Mouse (Mus musculus) heart, postnatal 0 days (tissue): ENCODE data around the gene Hs3st6. TPM values are rescaled to one million over a fixed set of nuclear protein-coding genes. Genes with fewer than 3 reads are reported as not detected.

ENCODE experiments used
- ATAC-seq: fragments of 200-750 bp; cut with Nextera tagmentation; 2 replicates; pipeline ENCODE4 v1.8.0; 2017; ENCODE audit warnings: low read depth, moderate number of reproducible peaks, moderate library complexity; ENCODE audit not compliant: insufficient read depth
- DNase-seq: peaks from one replicate; pipeline ENCODE4 v3.0.0-alpha.2; 2016; ENCODE audit warnings: low spot score
- H3K27ac ChIP-seq: fragments of 300-500 bp; sonication (generic); 2 replicates; pipeline ENCODE4 v1.5.1; 2014; ENCODE audit warnings: low read depth, mild to moderate bottlenecking
- H3K27me3 ChIP-seq: fragments of 300-500 bp; sonication (generic); 2 replicates; pipeline ENCODE4 v1.6.1; 2014; ENCODE audit warnings: low read length, mixed read lengths; ENCODE audit not compliant: control insufficient read depth, insufficient read depth
- H3K36me3 ChIP-seq: fragments of 300-500 bp; sonication (generic); replicated peaks from 2 replicates; pipeline ENCODE4 v1.6.1; 2014; ENCODE audit warnings: low read length, mixed read lengths; ENCODE audit not compliant: control insufficient read depth, insufficient read depth
- H3K4me1 ChIP-seq: fragments of 300-500 bp; sonication (generic); 2 replicates; pipeline ENCODE4 v1.6.1; 2014; ENCODE audit warnings: antibody characterized with exemption; ENCODE audit not compliant: control insufficient read depth, insufficient read depth
- H3K4me2 ChIP-seq: fragments of 300-500 bp; sonication (generic); 2 replicates; pipeline ENCODE4 v1.6.1; 2014; ENCODE audit warnings: low read depth, mild to moderate bottlenecking, low read length, moderate library complexity
- H3K4me3 ChIP-seq: fragments of 300-500 bp; sonication (generic); 2 replicates; pipeline ENCODE4 v1.5.1; 2014; ENCODE audit warnings: low read depth, low read length
- H3K9ac ChIP-seq: fragments of 300-500 bp; sonication (generic); replicated peaks from 2 replicates; pipeline ENCODE4 v1.6.1; 2014; ENCODE audit warnings: low read depth, low read length, mixed read lengths
- H3K9me3 ChIP-seq: fragments of 300-500 bp; sonication (generic); replicated peaks from 2 replicates; pipeline ENCODE4 v1.6.1; 2016; ENCODE audit warnings: low read length; ENCODE audit not compliant: control insufficient read depth
- CTCF ChIP-seq: IDR thresholded peaks from 2 replicates; pipeline ENCODE4 v1.5.1; 2016; ENCODE audit warnings: antibody characterized with exemption, control low read depth, low read depth
- EP300 ChIP-seq: IDR thresholded peaks from 2 replicates; pipeline ENCODE4 v1.6.1; 2016; ENCODE audit warnings: antibody characterized with exemption, low read depth
- WGBS: fragments of 180-500 bp; shearing (Covaris S2); extraction: QIAGEN DNeasy Blood & Tissue Kit; methylation state at CpG from one replicate; pipeline ENCODE4 v1.1.7; 2014; 5-methylcytosine and 5-hydroxymethylcytosine counted together
- polyA plus RNA-seq: library from polyadenylated mRNA; unstranded; fragments of >200 nt; fragmentation: Nextera tagmentation; extraction: Ambion mirVana; gene quantifications from 2 replicates; pipeline ENCODE4 v1.2.1, GENCODE M21; 2015
- total RNA-seq: library from RNA; depleted of rRNA; stranded (reverse); fragments of >200 nt; gene quantifications from 2 replicates; pipeline ENCODE4 v1.2.3, GENCODE M21; 2014; ENCODE audit warnings: low replicate concordance

Hs3st6 gene
- total and polyA plus RNA-seq, 2 experiments from 2014 or later, result 0.14 to 0.23 TPM

- WGBS, result 89% methylated on average over 7 of the region's 7 CpGs
- Histone ChIP-seq H3K27me3 (no peaks in the 10 kb centered on the region), H3K9ac (no peak overlapping the region), H3K27ac (peak overlapping the region; percentile 85; the same call in 1 of the 2 replicates), H3K4me3 (no peak overlapping the region), H3K4me2 (peak overlapping the region; percentile 97; the same call in 1 of the 2 replicates), H3K9me3 (no peaks in the 10 kb centered on the region), H3K4me1 (peaks cover 38% of the 10 kb centered on the region), H3K36me3 (peaks cover 11% of the 10 kb centered on the region)
- DNase-seq (no peak), ATAC-seq (no peak)
- TF ChIP-seq CTCF (no peak), EP300 (no peak)
Observed at GRCm38 (mm10) chr17:24735446-24735845, 17.3 kb upstream of the Hs3st6 start.

GRCm38 (mm10) chr17:24736330-24737051 is 16.3 kb upstream of the Hs3st6 start, which contains the start of gene Msrb1:
Msrb1 (plus strand) TSS chr17:24736642.
- peak; percentile 98 for DNase-seq
- H3K4me2 ChIP-seq, result peak within 1 kb of the TSS; percentile 97
- no peaks in the 10 kb centered on the region for H3K9me3 ChIP-seq
- TF ChIP-seq CTCF (no peak), EP300 (no peak)
- no peaks in the 10 kb centered on the region for H3K27me3 ChIP-seq
- H3K27ac ChIP-seq, result peak within 1 kb of the TSS; percentile 85
- ATAC-seq, result peak; percentile 94
- H3K36me3 ChIP-seq, result peaks cover 20% of the 10 kb centered on the region
- WGBS, result 1% methylated on average over 29 of the region's 29 CpGs
- peak within 1 kb of the TSS; percentile 82 for H3K4me3 ChIP-seq
- H3K9ac ChIP-seq, result peak within 1 kb of the TSS; percentile 77
- H3K4me1 ChIP-seq, result peaks cover 37% of the 10 kb centered on the region

GRCm38 (mm10) chr17:24737135-24737810 is 15.5 kb upstream of the Hs3st6 start:
- peak overlapping the region; percentile 84; the same call in 1 of the 2 replicates for H3K27ac ChIP-seq

GRCm38 (mm10) chr17:24738238-24738637 is 14.6 kb upstream of the Hs3st6 start:
- TF ChIP-seq CTCF (no peak), EP300 (no peak)
- 82% methylated on average over 4 of the region's 4 CpGs for WGBS

More at GRCm38 (mm10) chr17:24737135-24737810, 15.5 kb upstream of the Hs3st6 start:
- Histone ChIP-seq H3K4me1 (peaks cover 29% of the 10 kb centered on the region), H3K27me3 (no peaks in the 10 kb centered on the region), H3K4me3 (peak overlapping the region; percentile 82), H3K9me3 (no peaks in the 10 kb centered on the region), H3K36me3 (peaks cover 25% of the 10 kb centered on the region), H3K9ac (peak overlapping the region; percentile 77), H3K4me2 (peak overlapping the region; percentile 97)
- ATAC-seq, result no peak
- no peak for DNase-seq
- WGBS, result 21% methylated on average over 8 of the region's 8 CpGs
- TF ChIP-seq CTCF, result no peak
- no peak for TF ChIP-seq EP300

GRCm38 (mm10) chr17:24739926-24740325 is 12.9 kb upstream of the Hs3st6 start:
- peaks cover 19% of the 10 kb centered on the region for H3K4me1 ChIP-seq
- no peak overlapping the region for H3K9ac ChIP-seq
- DNase-seq (no peak), ATAC-seq (no peak)
- WGBS, result 83% methylated on average over 8 of the region's 8 CpGs
- no peaks in the 10 kb centered on the region for H3K27me3 ChIP-seq
- H3K36me3 ChIP-seq, result peaks cover 30% of the 10 kb centered on the region
- no peak overlapping the region for H3K4me2 ChIP-seq
- H3K4me3 ChIP-seq, result no peak overlapping the region
- no peak overlapping the region for H3K27ac ChIP-seq
- H3K9me3 ChIP-seq, result no peaks in the 10 kb centered on the region
- TF ChIP-seq CTCF, result no peak
- no peak for TF ChIP-seq EP300

More at GRCm38 (mm10) chr17:24738238-24738637, 14.6 kb upstream of the Hs3st6 start:
- no peak overlapping the region for H3K4me2 ChIP-seq
- H3K27ac ChIP-seq, result no peak overlapping the region
- peaks cover 30% of the 10 kb centered on the region for H3K36me3 ChIP-seq
- no peak overlapping the region for H3K4me3 ChIP-seq
- ATAC-seq, result no peak
- no peak for DNase-seq
- H3K9ac ChIP-seq, result no peak overlapping the region
- no peaks in the 10 kb centered on the region for H3K9me3 ChIP-seq
- H3K4me1 ChIP-seq, result peaks cover 20% of the 10 kb centered on the region
- no peaks in the 10 kb centered on the region for H3K27me3 ChIP-seq
